Comparison of ENCODE assay signal across 9 mouse cellular contexts in the genomic region with DNA sequence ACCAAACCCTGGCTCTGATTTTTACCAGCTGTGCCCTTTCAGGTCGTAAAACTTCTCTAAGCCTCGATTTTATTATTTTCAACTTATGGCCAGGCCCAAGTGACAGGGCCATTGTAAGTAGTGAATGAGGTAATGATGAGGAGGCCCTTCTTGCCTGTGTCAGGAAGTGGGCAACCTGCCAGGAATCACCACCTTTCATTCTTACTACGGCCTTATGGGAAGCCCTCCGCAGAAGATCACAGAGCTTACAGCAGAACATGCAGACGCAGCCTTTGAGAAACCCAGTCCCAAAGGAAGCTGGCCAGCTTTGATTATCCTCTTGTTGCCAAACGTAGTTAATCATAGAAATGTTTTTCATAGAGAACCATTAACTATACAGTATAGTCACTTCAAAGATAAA.
A peak's percentile ranks its signal among the peaks of the same experiment; 100 is the strongest.
DNase-seq lines count a peak whose midpoint lies in the region; ATAC-seq and TF ChIP-seq lines count a peak whose summit lies in the region.
"Had no signal": no experiment of that assay in that cellular context is flagged by ENCODE, and none has a peak within 500 bp of the region (broad histone marks: within the 10 kb centered on the region; RNA-seq: fewer than 3 reads in every experiment).

No protein-coding gene starts in this region.

- no peak overlapping the region for H3K4me2 ChIP-seq in forebrain, embryonic 12.5 days
- no peak overlapping the region for H3K4me2 ChIP-seq in midbrain, embryonic 14.5 days (ENCODE audit: low read length)
- no peak overlapping the region for H3K4me2 ChIP-seq in midbrain, postnatal 0 days (ENCODE audit: low read depth, low read length, poor library complexity, severe bottlenecking)
- H3K4me2 ChIP-seq in kidney, embryonic 15.5 days: no peak overlapping the region

- H3K4me3 ChIP-seq in forebrain, embryonic 12.5 days (replicated peaks): no peak overlapping the region
- no peak overlapping the region for H3K4me3 ChIP-seq in forebrain, embryonic 10.5 days
- no peak overlapping the region for H3K4me3 ChIP-seq in midbrain, embryonic 14.5 days (replicated peaks; ENCODE audit: low read depth, low read length)
- H3K4me3 ChIP-seq in midbrain, postnatal 0 days (ENCODE audit: low read depth, low read length): no peak overlapping the region
- H3K4me3 ChIP-seq in kidney, embryonic 15.5 days (replicated peaks): no peak overlapping the region
- no peak overlapping the region for H3K4me3 ChIP-seq in layer of hippocampus, adult 2 months

- no peaks in the 10 kb centered on the region for H3K27me3 ChIP-seq in forebrain, embryonic 12.5 days
- H3K27me3 ChIP-seq in forebrain, embryonic 10.5 days (ENCODE audit: poor library complexity, severe bottlenecking): no peaks in the 10 kb centered on the region
- H3K27me3 ChIP-seq in midbrain, embryonic 14.5 days (ENCODE audit: control insufficient read depth, insufficient read depth, low read length): no peaks in the 10 kb centered on the region
- no peaks in the 10 kb centered on the region for H3K27me3 ChIP-seq in midbrain, postnatal 0 days (ENCODE audit: insufficient read depth, low read length)
- no peaks in the 10 kb centered on the region for H3K27me3 ChIP-seq in kidney, embryonic 15.5 days

- no peaks in the 10 kb centered on the region for H3K9me3 ChIP-seq in forebrain, embryonic 12.5 days
- H3K9me3 ChIP-seq in forebrain, embryonic 10.5 days: no peaks in the 10 kb centered on the region
- no peaks in the 10 kb centered on the region for H3K9me3 ChIP-seq in midbrain, embryonic 14.5 days (ENCODE audit: control insufficient read depth, low read length)
- no peaks in the 10 kb centered on the region for H3K9me3 ChIP-seq in midbrain, postnatal 0 days (ENCODE audit: low read length)
- no peaks in the 10 kb centered on the region for H3K9me3 ChIP-seq in kidney, embryonic 15.5 days (replicated peaks)

- H3K9ac ChIP-seq in forebrain, embryonic 12.5 days: no peak overlapping the region
- no peak overlapping the region for H3K9ac ChIP-seq in midbrain, embryonic 14.5 days (replicated peaks; ENCODE audit: low read length)
- no peak overlapping the region for H3K9ac ChIP-seq in midbrain, postnatal 0 days (replicated peaks; ENCODE audit: low read length, poor library complexity, severe bottlenecking)
- no peak overlapping the region for H3K9ac ChIP-seq in kidney, embryonic 15.5 days

- H3K36me3 ChIP-seq in forebrain, embryonic 12.5 days (replicated peaks): no peaks in the 10 kb centered on the region
- H3K36me3 ChIP-seq in forebrain, embryonic 10.5 days (replicated peaks): no peaks in the 10 kb centered on the region
- no peaks in the 10 kb centered on the region for H3K36me3 ChIP-seq in midbrain, embryonic 14.5 days (ENCODE audit: control insufficient read depth, insufficient read depth, low read length)
- no peaks in the 10 kb centered on the region for H3K36me3 ChIP-seq in midbrain, postnatal 0 days (ENCODE audit: insufficient read depth, low read length)
- no peaks in the 10 kb centered on the region for H3K36me3 ChIP-seq in kidney, embryonic 15.5 days

- peak; percentile 46; the same call in 1 of the 2 replicates for ATAC-seq in forebrain, embryonic 12.5 days (ENCODE audit: low FRiP score)
- ATAC-seq in midbrain, embryonic 14.5 days (ENCODE audit: low FRiP score, low TSS enrichment): no peak
- ATAC-seq in midbrain, postnatal 0 days (ENCODE audit: low FRiP score): no peak
- peak; percentile 77 for ATAC-seq in kidney, embryonic 15.5 days (replicated peaks; ENCODE audit: low FRiP score)

- H3K27ac ChIP-seq in forebrain, embryonic 12.5 days: no peak overlapping the region
- no peak overlapping the region for H3K27ac ChIP-seq in forebrain, embryonic 10.5 days
- no peak overlapping the region; the same call in 1 of the 2 replicates for H3K27ac ChIP-seq in midbrain, embryonic 14.5 days (replicated peaks; ENCODE audit: low read depth, low read length)
- H3K27ac ChIP-seq in midbrain, postnatal 0 days (ENCODE audit: low read depth, low read length): no peak overlapping the region
- H3K27ac ChIP-seq in kidney, embryonic 15.5 days: 0 out of 2 replicates have a peak overlapping the region, but pooled peaks have one; percentile 64
- no peak overlapping the region for H3K27ac ChIP-seq in layer of hippocampus, adult 2 months

- DNase-seq in forebrain, embryonic 10.5 days (ENCODE audit: extremely low spot score, low spot score): no peak
- DNase-seq in midbrain, embryonic 14.5 days: peak; percentile 71
- DNase-seq in midbrain, postnatal 0 days (ENCODE audit: low spot score): no peak
- DNase-seq in lung, postnatal 4 days: peak; percentile 69 to 86
- no peak for DNase-seq in layer of hippocampus, adult 2 months (ENCODE audit: low spot score in 2 of 2)
- no peak for DNase-seq in frontal cortex, postnatal 10 days (ENCODE audit: low spot score in 2 of 2)
- DNase-seq: spleen, adult 18-20 months had no signal

- TF ChIP-seq CTCF in midbrain, postnatal 0 days (IDR thresholded peaks at IDR 0.05): no peak
- TF ChIP-seq CTCF in layer of hippocampus, adult 2 months (conservative IDR thresholded peaks at IDR 0.05): no peak

- 34% methylated on average over 6 of the region's 6 CpGs for WGBS in forebrain, embryonic 12.5 days
- WGBS in forebrain, embryonic 10.5 days: 84% methylated on average over 6 of the region's 6 CpGs
- 24% methylated on average over 6 of the region's 6 CpGs for WGBS in midbrain, embryonic 14.5 days
- 26% methylated on average over 6 of the region's 6 CpGs for WGBS in midbrain, postnatal 0 days
- 15% methylated on average over 6 of the region's 6 CpGs for WGBS in kidney, embryonic 15.5 days

- peaks cover 20% of the 10 kb centered on the region for H3K4me1 ChIP-seq in forebrain, embryonic 12.5 days
- peaks cover 22% of the 10 kb centered on the region for H3K4me1 ChIP-seq in forebrain, embryonic 10.5 days
- H3K4me1 ChIP-seq in midbrain, embryonic 14.5 days (ENCODE audit: control insufficient read depth, insufficient read depth, low read length): no peaks in the 10 kb centered on the region
- no peaks in the 10 kb centered on the region for H3K4me1 ChIP-seq in midbrain, postnatal 0 days (ENCODE audit: insufficient read depth, low read length)
- H3K4me1 ChIP-seq in kidney, embryonic 15.5 days: peaks cover 30% of the 10 kb centered on the region

Comparison
In these comparisons a context has a peak if more than half of its experiments do, and no peak if none do; other contexts are left out.
1. DNase-seq: peak in midbrain, embryonic 14.5 days (single experiment) and lung, postnatal 4 days (2 of 2); none in forebrain, embryonic 10.5 days (single experiment), midbrain, postnatal 0 days (single experiment), layer of hippocampus, adult 2 months (0 of 2) and frontal cortex, postnatal 10 days (0 of 2).
2. ATAC-seq: peak in forebrain, embryonic 12.5 days (single experiment) and kidney, embryonic 15.5 days (single experiment); none in midbrain, embryonic 14.5 days (single experiment) and midbrain, postnatal 0 days (single experiment).